Mouse (Mus musculus) midbrain, embryonic 14.5 days (tissue): Measurements from ENCODE around the gene Sik3. TPM values are rescaled to one million over a fixed set of nuclear protein-coding genes. Genes with fewer than 3 reads are reported as not detected.
"Not testable (repeated sequence)": the region's sequence is repeated elsewhere in the genome, so short reads cannot be mapped to it uniquely, and the experiment has no call there.

Experiments
- ATAC-seq: fragments of 200-750 bp; cut with Nextera tagmentation; 2 replicates; pipeline ENCODE4 v1.8.0; 2017; ENCODE audit warnings: moderate number of reproducible peaks, moderate library complexity; ENCODE audit not compliant: low FRiP score, low TSS enrichment
- DNase-seq: peaks from one replicate; pipeline ENCODE4 v3.0.0-alpha.2; 2015
- H3K27ac ChIP-seq: fragments of 300-500 bp; sonication (generic); replicated peaks from 2 replicates; pipeline ENCODE4 v1.5.1; 2014; ENCODE audit warnings: mild to moderate bottlenecking, low read depth, low read length, moderate library complexity
- H3K27me3 ChIP-seq: fragments of 300-500 bp; sonication (generic); 2 replicates; pipeline ENCODE4 v1.6.1; 2014; ENCODE audit warnings: low read length, control low read depth, mixed read lengths; ENCODE audit not compliant: control insufficient read depth, insufficient read depth
- H3K36me3 ChIP-seq: fragments of 300-500 bp; sonication (generic); 2 replicates; pipeline ENCODE4 v1.6.1; 2014; ENCODE audit warnings: low read length, control low read depth; ENCODE audit not compliant: control insufficient read depth, insufficient read depth
- H3K4me1 ChIP-seq: fragments of 300-500 bp; sonication (generic); 2 replicates; pipeline ENCODE4 v1.6.1; 2014; ENCODE audit warnings: mild to moderate bottlenecking, antibody characterized with exemption, low read length, control low read depth; ENCODE audit not compliant: control insufficient read depth, insufficient read depth
- H3K4me2 ChIP-seq: fragments of 300-500 bp; sonication (generic); 2 replicates; pipeline ENCODE4 v1.6.1; 2014; ENCODE audit warnings: mild to moderate bottlenecking, low read length, moderate library complexity
- H3K4me3 ChIP-seq: fragments of 300-500 bp; sonication (generic); replicated peaks from 2 replicates; pipeline ENCODE4 v1.5.1; 2014; ENCODE audit warnings: low read depth, low read length
- H3K9ac ChIP-seq: fragments of 300-500 bp; sonication (generic); replicated peaks from 2 replicates; pipeline ENCODE4 v1.6.1; 2014; ENCODE audit warnings: mild to moderate bottlenecking, low read length, moderate library complexity
- H3K9me3 ChIP-seq: fragments of 300-500 bp; sonication (generic); 2 replicates; pipeline ENCODE4 v1.6.1; 2016; ENCODE audit warnings: low read length, control low read depth, mixed read lengths; ENCODE audit not compliant: control insufficient read depth
- WGBS: fragments of 180-500 bp; shearing (Covaris S2); extraction: QIAGEN DNeasy Blood & Tissue Kit; methylation state at CpG from one replicate; pipeline ENCODE4 v1.1.7; 2014; 5-methylcytosine and 5-hydroxymethylcytosine counted together
- polyA plus RNA-seq: library from polyadenylated mRNA; unstranded; fragments of >200 nt; fragmentation: Nextera tagmentation; extraction: Ambion mirVana; gene quantifications from 2 replicates; pipeline ENCODE4 v1.2.1, GENCODE M21; 2014

The Sik3 gene
- polyA plus RNA-seq, 1 experiment from 2014 or later, result 10.3 TPM

DNA sequence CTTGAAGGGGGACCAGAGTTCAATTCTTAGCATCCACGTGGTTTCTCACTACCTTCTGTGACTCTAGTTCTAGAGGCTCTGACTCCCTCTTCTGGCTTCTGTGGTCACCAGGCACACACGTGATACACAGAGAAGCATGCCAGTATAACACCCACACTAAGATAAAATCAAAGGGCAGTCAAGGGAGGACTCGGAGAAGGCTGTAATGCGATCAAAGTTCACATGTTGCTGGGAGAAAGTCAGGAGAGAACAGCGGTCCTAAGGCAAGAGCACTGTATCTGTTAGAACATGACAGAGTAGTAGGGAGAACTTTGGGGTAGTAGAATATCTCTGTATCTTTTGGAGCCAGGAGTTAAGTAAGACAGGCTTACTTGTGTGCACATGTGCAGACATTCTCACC lies 136.8 kb downstream of the Sik3 start:
- DNase-seq (no peak), ATAC-seq (no peak)
- WGBS, result 90% methylated on average over 5 of the region's 5 CpGs
- no peak overlapping the region for H3K27ac ChIP-seq
- H3K4me3 ChIP-seq, result no peak overlapping the region
- H3K4me1 ChIP-seq, result 0 out of 2 replicates have a peak, but pooled peaks cover 6% of the 10 kb centered on the region
- no peaks in the 10 kb centered on the region for H3K9me3 ChIP-seq
- no peaks in the 10 kb centered on the region for H3K36me3 ChIP-seq
- no peak overlapping the region for H3K4me2 ChIP-seq
- no peaks in the 10 kb centered on the region for H3K27me3 ChIP-seq
- H3K9ac ChIP-seq, result no peak overlapping the region

DNA sequence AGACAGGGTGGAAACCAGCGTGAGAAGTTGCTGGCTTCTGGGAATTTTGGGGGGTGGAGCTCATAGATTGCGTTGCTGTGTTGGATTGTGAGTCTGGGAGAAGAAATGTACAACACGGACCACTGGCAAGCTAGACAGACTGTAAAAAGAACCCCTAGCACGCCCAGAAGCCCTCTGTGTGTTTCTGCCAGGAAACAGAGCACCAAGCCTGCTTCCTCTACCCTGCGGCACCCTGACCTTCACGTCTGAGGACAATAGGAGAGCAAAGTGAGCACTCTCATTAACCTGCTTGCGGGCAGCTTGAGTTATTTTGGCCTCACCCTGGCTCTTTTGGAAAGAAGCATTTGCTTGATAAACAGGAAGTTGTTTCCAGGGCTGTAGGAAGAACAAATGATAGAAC lies 137.5 kb downstream of the Sik3 start:
- Histone ChIP-seq H3K4me1 (0 out of 2 replicates have a peak, but pooled peaks cover 6% of the 10 kb centered on the region), H3K36me3 (no peaks in the 10 kb centered on the region), H3K9me3 (no peaks in the 10 kb centered on the region), H3K4me2 (no peak overlapping the region), H3K27me3 (no peaks in the 10 kb centered on the region), H3K4me3 (no peak overlapping the region), H3K27ac (no peak overlapping the region), H3K9ac (no peak overlapping the region)
- ATAC-seq (no peak), DNase-seq (no peak)
- WGBS, result 82% methylated on average over 7 of the region's 7 CpGs

DNA sequence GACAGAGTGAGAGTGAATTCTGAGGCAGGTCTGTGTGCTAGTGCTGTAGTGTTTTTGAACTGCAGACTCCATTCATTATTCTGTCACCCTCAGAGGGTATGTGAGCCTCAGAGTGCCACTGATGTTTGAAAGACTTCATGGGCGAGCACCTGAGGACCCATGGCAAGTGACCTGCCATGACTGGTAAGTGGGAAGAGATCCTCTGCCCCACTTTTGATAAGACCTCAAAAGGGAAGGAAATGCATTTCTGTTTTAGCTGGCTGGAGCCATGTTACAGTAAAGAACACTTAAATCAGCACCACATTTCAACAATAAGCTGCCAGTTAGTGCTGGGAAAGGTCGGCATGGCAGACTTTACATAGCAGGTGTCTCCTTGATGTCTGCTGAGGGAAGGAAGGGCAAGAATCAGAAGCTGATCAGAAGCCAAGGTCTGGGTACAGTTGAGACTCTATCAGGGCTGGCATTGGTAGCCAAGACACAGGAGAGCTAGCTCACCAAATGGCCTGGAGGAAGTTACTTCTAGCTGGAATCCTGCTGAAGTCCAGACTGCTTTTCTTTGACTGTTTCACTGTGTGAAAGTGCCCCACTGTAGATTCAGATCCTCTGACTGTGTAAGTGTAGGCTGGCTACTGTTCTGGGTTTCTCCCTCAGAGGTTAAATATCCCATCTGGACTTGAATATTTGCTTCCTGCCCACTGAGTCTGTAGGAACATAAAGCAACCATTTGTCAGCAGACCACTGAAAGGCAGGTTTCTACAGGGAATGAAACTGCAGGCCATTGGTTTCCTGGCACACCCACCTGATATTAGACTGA lies 138.5 kb downstream of the Sik3 start:
- Histone ChIP-seq H3K4me1 (0 out of 2 replicates have a peak, but pooled peaks cover 6% of the 10 kb centered on the region), H3K36me3 (no peaks in the 10 kb centered on the region), H3K9me3 (no peaks in the 10 kb centered on the region), H3K9ac (no peak overlapping the region), H3K4me2 (no peak overlapping the region), H3K27ac (no peak overlapping the region), H3K4me3 (no peak overlapping the region), H3K27me3 (no peaks in the 10 kb centered on the region)
- ATAC-seq (no peak), DNase-seq (no peak)
- 76% methylated on average over 2 of the region's 2 CpGs for WGBS

DNA sequence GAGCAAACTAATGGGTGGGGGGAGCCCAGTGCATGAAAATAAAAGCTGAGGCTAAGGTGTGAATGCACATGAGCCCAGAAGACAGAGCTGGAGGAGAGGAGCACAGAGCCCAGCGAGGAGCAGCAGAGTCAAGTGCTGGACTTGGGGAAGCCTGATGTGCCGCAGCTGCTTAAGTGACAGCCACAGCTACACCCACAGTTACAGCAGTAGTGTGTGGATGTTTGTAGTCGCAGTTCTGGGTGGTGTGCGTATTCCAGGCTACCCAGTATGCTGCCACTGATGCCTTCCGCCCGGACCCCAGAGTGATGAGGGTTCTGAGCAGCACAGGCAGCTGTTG lies 139.1 kb downstream of the Sik3 start:
- no peak for DNase-seq
- WGBS, result 90% methylated on average over 6 of the region's 6 CpGs

DNA sequence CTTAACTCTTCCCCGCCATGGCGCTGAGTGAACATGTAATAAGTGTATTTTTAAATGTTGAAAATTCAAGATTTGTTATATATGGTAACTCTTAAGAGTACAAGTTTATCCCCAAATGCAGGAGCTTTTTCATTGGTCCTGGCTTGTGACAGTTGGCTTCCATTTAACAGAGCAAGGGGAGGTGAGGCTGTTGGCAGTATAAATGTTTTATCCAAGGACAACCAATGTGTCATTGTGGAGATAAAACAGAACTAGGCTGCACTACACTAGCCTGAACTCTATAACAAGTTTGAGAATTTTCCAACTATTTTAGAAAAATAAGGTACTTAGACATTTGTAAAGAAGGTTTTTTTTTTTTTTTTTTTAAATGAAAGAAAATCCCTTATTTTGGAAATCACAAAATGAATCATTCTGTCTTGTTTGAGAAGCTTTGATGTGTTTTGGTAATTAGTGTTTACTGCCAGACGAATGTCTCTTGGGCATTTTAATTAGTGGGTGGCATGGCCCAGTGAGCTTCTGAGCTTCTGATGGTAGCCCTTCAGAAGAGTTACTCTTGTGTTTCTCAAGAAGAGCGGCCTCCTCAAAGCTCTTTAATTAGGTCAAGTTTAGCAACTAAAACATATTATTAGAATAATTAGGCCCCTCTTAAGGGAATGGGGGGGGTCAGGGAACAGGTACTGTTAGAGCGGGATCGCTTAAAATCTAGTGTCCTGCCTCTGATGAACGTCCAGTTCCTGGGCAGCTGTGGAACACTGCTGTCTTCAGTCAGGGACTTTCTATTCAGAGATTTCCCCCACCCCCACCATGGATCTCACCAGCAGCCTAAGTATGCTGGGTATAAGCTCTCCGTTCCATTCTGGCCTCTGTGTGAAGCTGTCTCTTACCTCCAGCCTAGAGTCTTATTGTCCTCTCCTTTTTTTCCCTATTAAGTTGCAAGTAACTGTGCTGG lies 139.7 kb downstream of the Sik3 start:
- Histone ChIP-seq H3K4me3 (no peak overlapping the region), H3K36me3 (no peaks in the 10 kb centered on the region), H3K27me3 (no peaks in the 10 kb centered on the region), H3K27ac (no peak overlapping the region), H3K4me2 (no peak overlapping the region), H3K9ac (no peak overlapping the region), H3K9me3 (no peaks in the 10 kb centered on the region), H3K4me1 (no peaks in the 10 kb centered on the region)
- ATAC-seq (no peak), DNase-seq (no peak)
- 66% methylated on average over 8 of the region's 8 CpGs for WGBS

More for the DNA sequence above, 139.1 kb downstream of the Sik3 start:
- Histone ChIP-seq H3K9me3 (no peaks in the 10 kb centered on the region), H3K4me3 (no peak overlapping the region), H3K9ac (no peak overlapping the region), H3K36me3 (no peaks in the 10 kb centered on the region), H3K27me3 (no peaks in the 10 kb centered on the region), H3K4me1 (0 out of 2 replicates have a peak, but pooled peaks cover 2% of the 10 kb centered on the region), H3K4me2 (no peak overlapping the region), H3K27ac (no peak overlapping the region)
- no peak for ATAC-seq

DNA sequence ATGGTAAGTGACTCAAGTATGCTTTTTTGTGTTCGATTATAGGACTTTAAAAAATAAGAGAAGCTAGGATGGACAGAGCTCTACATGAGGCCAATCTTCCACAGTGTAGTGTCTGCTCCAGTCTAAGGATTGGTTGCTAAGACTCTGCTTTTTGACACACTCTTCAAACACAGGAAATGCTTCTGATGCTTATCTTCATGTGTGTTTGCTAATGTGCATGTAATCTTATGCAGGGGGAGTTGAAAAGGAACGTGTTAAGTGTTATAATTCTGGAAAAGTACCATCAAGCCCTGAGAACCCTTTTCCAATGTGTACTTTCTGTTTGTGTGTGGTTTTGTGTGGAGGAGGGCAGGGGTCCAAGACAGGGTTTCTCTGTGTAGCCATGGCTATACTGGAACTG lies 141.8 kb downstream of the Sik3 start:
- Histone ChIP-seq H3K4me2 (no peak overlapping the region), H3K27ac (no peak overlapping the region), H3K4me3 (no peak overlapping the region), H3K9me3 (no peaks in the 10 kb centered on the region), H3K36me3 (no peaks in the 10 kb centered on the region), H3K4me1 (no peaks in the 10 kb centered on the region), H3K27me3 (no peaks in the 10 kb centered on the region), H3K9ac (no peak overlapping the region)
- ATAC-seq (no peak), DNase-seq (no peak)
- WGBS, result 81% methylated on average over 2 of the region's 2 CpGs

DNA sequence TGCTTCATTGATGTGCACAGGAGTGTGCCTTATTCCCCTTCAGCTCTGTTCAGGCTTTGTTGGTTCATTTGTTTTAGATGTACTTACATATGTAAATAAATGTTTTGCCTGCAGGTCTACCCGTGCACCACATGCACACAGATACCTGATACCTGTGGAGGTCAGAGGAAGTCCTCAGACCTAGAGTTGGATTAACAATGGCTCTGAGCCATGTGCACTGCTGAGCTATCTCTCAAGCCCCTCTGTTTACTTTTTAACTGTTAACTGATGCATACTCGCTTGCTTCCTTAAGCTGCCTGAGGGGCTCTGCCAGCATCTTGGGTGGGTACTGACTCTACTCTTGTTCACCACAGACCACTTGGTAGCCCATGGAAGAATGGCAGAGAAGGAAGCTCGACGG lies 142.4 kb downstream of the Sik3 start:
- ATAC-seq, result no peak
- no peaks in the 10 kb centered on the region for H3K36me3 ChIP-seq
- no peaks in the 10 kb centered on the region for H3K4me1 ChIP-seq
- H3K4me3 ChIP-seq, result no peak overlapping the region
- no peak overlapping the region for H3K9ac ChIP-seq
- H3K27me3 ChIP-seq, result no peaks in the 10 kb centered on the region
- H3K9me3 ChIP-seq, result no peaks in the 10 kb centered on the region
- DNase-seq, result no peak
- H3K27ac ChIP-seq, result no peak overlapping the region
- WGBS, result 81% methylated on average over 4 of the region's 4 CpGs
- no peak overlapping the region for H3K4me2 ChIP-seq

DNA sequence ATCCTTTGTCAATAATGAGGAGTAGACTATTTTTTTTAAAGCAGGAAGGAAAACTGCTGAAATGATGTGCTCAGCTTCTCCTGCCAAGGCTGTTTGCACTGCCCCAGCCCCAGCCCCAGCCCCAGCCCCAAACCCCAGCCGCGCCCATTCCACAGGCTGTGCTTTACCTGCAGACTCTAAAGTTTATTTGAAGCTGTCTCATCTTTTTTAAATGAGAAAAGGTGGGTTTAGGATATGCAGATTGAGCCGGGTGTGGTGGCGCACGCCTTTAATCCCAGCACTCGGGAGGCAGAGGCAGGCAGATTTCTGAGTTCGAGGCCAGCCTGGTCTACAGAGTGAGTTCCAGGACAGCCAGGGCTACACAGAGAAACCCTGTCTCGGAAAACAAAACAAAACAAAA lies 143.2 kb downstream of the Sik3 start:
- ATAC-seq, H3K27me3 ChIP-seq, H3K4me1 ChIP-seq, H3K4me2 ChIP-seq, H3K4me3 ChIP-seq, H3K27ac ChIP-seq, H3K36me3 ChIP-seq, DNase-seq, H3K9me3 ChIP-seq, H3K9ac ChIP-seq: not testable (repeated sequence)
- 97% methylated on average over 8 of the region's 8 CpGs for WGBS
